Mouse (Mus musculus): ENCODE results near the gene Ak4.

DNA sequence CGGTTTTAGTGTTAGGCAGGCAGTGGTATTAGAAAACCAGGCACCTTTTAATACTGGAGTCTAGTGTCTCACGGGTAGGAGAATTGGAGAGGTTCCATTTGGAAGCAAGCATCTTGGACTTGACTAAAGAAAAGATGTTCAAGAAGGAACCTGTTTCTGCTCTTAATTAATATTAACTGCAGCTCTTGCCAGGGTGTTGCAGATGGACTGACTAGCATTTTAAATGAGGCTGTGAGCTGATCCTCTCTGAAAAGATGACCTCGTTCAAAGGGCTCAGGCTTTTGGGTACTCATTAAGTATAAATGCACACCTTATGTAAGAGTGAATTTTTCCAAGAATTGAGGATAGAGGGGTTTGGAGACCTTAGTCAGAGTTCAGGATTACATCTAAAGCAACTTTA is 5.4 kb downstream of the Ak4 start:
- no peak for TF ChIP-seq CTCF (IDR thresholded peaks at IDR 0.05; ENCODE audit: low read depth)
- no peak for TF ChIP-seq EP300 (IDR thresholded peaks at IDR 0.05; ENCODE audit: low read depth)

All from heart, postnatal 0 days (tissue).